Mouse (Mus musculus) limb, embryonic 13.5 days (tissue): Measurements from ENCODE around the gene Cdr1. TPM values are rescaled to one million over a fixed set of nuclear protein-coding genes. Genes with fewer than 3 reads are reported as not detected.

Experiments
- ATAC-seq: fragments of 200-750 bp; cut with Nextera tagmentation; 2 replicates; pipeline ENCODE4 v1.8.0; 2017; ENCODE audit warnings: low read depth, moderate number of reproducible peaks, moderate TSS enrichment; ENCODE audit not compliant: low FRiP score
- H3K27ac ChIP-seq: fragments of 300-500 bp; sonication (generic); 2 replicates; pipeline ENCODE4 v1.5.1; 2015; ENCODE audit warnings: inconsistent platforms, mild to moderate bottlenecking, moderate library complexity
- H3K27me3 ChIP-seq: fragments of 300-500 bp; sonication (generic); 2 replicates; pipeline ENCODE4 v1.6.1; 2015; ENCODE audit warnings: mild to moderate bottlenecking, inconsistent platforms
- H3K36me3 ChIP-seq: fragments of 300-500 bp; sonication (generic); 2 replicates; pipeline ENCODE4 v1.6.1; 2015; ENCODE audit warnings: inconsistent platforms, mild to moderate bottlenecking, moderate library complexity
- H3K4me1 ChIP-seq: fragments of 300-500 bp; sonication (generic); 2 replicates; pipeline ENCODE4 v1.6.1; 2015; ENCODE audit warnings: inconsistent platforms
- H3K4me2 ChIP-seq: fragments of 300-500 bp; sonication (generic); replicated peaks from 2 replicates; pipeline ENCODE4 v1.6.1; 2015; ENCODE audit warnings: inconsistent platforms, mild to moderate bottlenecking, moderate library complexity
- H3K4me3 ChIP-seq: fragments of 300-500 bp; sonication (generic); 2 replicates; pipeline ENCODE4 v1.5.1; 2015; ENCODE audit warnings: moderate library complexity, mild to moderate bottlenecking, inconsistent platforms
- H3K9ac ChIP-seq: fragments of 300-500 bp; sonication (generic); 2 replicates; pipeline ENCODE4 v1.6.1; 2015; ENCODE audit warnings: mild to moderate bottlenecking, inconsistent platforms
- H3K9me3 ChIP-seq: fragments of 300-500 bp; sonication (generic); 2 replicates; pipeline ENCODE4 v1.6.1; 2016; ENCODE audit warnings: inconsistent platforms
- WGBS: fragments of 180-500 bp; shearing (Covaris S2); methylation state at CpG from one replicate; pipeline ENCODE4 v1.1.7; 2015; 5-methylcytosine and 5-hydroxymethylcytosine counted together
- microRNA-seq: library from miRNA; unstranded; fragments of <30 nt; microRNA quantifications from one replicate; pipeline ENCODE4, GENCODE M21; 2016
- polyA plus RNA-seq: library from polyadenylated mRNA; unstranded; fragments of >200 nt; fragmentation: Nextera tagmentation; extraction: Ambion mirVana; gene quantifications from 2 replicates; pipeline ENCODE4 v1.2.1, GENCODE M21; 2015

Cdr1 gene
- polyA plus RNA-seq: not detected in 2 replicates

DNA sequence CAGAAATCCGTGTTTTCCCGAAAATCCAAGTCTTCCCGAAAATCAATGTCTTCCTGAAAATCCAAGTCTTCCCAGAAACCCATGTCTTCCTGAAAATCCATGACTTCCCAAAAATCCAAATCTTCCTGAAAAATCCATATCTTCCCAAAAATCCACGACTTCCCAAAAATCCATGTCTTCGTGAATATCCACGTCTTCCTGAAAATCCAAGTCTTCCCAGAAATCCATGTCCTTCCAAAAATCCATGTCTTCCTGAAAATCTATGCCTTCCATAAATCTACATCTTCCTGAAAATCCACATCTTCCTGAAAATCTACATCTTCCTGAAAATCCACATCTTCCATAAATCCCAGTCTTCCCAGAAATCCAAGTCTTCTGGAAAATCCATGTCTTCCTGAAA is at the start of gene Cdr1:
Gene Cdr1, minus strand, starts transcription at position 101 of the 400 bp plus-strand sequence.
- Histone ChIP-seq H3K9ac (no peak within 1 kb of the TSS), H3K9me3 (no peaks in the 10 kb centered on the region), H3K4me2 (no peak within 1 kb of the TSS), H3K4me3 (no peak within 1 kb of the TSS), H3K27me3 (no peaks in the 10 kb centered on the region), H3K4me1 (no peaks in the 10 kb centered on the region), H3K27ac (no peak within 1 kb of the TSS), H3K36me3 (no peaks in the 10 kb centered on the region)
- 94% methylated on average over 6 of the region's 6 CpGs for WGBS
- ATAC-seq: no peak

DNA sequence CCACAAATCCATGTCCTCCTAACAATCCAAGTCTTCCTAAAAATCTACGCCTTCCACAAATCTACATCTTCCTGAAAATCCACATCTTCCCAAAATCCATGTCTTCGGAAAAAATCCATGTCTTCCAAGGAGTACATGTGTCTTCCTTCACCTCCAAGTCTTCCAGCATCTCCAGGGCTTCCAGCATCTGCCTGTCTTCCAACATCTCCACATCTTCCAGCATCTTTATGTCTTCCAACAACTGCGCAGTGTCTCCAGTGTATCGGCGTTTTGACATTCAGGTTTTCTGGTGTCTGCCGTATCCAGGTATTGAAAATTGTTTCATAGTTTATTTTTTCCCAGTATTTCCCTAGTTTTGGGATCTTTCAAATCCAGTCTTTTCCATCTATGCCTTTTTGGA is 511 bp upstream of the Cdr1 start:
- H3K27me3 ChIP-seq: no peaks in the 10 kb centered on the region
- no peak overlapping the region for H3K4me3 ChIP-seq
- ATAC-seq: no peak
- no peaks in the 10 kb centered on the region for H3K36me3 ChIP-seq
- H3K9me3 ChIP-seq: no peaks in the 10 kb centered on the region
- 95% methylated on average over 6 of the region's 6 CpGs for WGBS
- H3K4me2 ChIP-seq: no peak overlapping the region
- H3K27ac ChIP-seq: no peak overlapping the region
- no peaks in the 10 kb centered on the region for H3K4me1 ChIP-seq
- no peak overlapping the region for H3K9ac ChIP-seq

DNA sequence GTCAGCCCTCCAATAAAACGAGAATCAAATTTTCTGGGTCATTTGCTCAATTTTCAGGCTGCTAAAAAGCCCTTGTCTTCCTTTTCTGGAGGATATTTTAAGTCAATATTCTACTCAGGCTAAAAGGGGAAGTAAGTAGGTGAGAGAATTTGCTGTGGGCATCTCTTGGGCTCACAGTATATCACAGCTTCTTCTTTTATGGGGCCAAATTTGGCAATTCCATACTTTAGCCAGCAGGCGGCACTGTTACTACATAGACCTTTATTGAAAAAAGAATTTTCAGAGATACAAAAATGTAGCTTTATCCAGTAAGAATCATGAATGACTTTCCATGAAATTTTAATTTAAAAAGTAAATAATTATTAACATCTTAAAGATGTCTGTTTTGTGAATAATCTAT is 18.8 kb downstream of the Cdr1 start:
- Histone ChIP-seq H3K36me3 (no peaks in the 10 kb centered on the region), H3K4me1 (no peaks in the 10 kb centered on the region), H3K4me3 (no peak overlapping the region), H3K9ac (no peak overlapping the region), H3K27ac (no peak overlapping the region), H3K27me3 (no peaks in the 10 kb centered on the region), H3K9me3 (no peaks in the 10 kb centered on the region), H3K4me2 (no peak overlapping the region)
- ATAC-seq: no peak
- WGBS: 38% methylated on average over 2 of the region's 2 CpGs

DNA sequence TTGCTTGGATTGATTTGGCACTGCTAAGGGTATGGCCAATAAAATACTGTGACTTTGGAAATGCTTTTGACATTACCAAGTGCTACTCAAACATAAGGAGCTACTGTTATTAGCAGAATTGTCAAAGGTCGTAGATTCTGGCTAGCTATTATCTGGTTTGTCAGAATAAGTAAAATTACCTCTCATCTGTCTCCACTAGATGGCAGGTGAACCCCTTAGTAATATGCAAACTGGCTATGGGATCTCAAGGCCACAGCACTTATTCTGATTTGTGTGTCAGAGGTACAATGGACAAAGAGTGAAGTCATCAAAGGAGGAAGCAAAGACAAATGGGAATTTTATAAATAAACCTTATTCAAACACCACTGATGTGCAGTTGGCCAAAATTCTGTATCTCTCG is 24.1 kb downstream of the Cdr1 start:
- H3K4me2 ChIP-seq: no peak overlapping the region
- H3K36me3 ChIP-seq: no peaks in the 10 kb centered on the region
- WGBS: 74% methylated on average over 2 of the region's 2 CpGs
- H3K4me1 ChIP-seq: no peaks in the 10 kb centered on the region
- H3K4me3 ChIP-seq: no peak overlapping the region
- no peak overlapping the region for H3K27ac ChIP-seq
- ATAC-seq: no peak
- no peaks in the 10 kb centered on the region for H3K9me3 ChIP-seq
- no peaks in the 10 kb centered on the region for H3K27me3 ChIP-seq
- no peak overlapping the region for H3K9ac ChIP-seq

DNA sequence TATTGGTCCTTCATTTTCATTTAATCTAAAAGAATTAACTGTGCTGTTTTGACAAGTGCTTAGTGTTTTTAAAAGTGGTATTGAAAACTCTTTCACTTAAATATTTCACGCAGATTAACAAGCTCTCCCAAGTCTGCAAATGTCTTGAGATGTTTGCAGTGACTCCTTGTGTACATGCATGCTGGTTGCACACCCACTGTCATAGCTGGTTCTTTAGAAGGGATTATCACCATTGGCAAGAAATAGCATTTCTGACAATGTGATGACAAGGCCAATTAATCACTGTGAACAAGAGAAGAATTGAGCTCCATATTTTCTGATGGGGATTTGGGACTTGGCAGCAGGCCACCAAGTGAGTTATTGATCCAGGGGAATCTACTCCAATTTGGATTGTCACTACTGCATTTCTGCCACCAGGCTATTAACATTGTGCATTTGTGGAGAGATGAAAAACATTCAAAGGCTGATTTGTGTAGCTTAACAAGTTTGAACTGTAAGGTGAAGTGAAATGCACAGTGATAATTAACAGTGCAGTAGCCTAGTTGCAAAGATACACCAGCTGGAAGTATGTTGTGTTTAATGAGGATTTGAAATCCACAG is 30.6 kb downstream of the Cdr1 start:
- H3K4me2 ChIP-seq: no peak overlapping the region
- 92% methylated on average over 1 of the region's 1 CpGs for WGBS
- no peaks in the 10 kb centered on the region for H3K4me1 ChIP-seq
- no peaks in the 10 kb centered on the region for H3K36me3 ChIP-seq
- H3K4me3 ChIP-seq: no peak overlapping the region
- no peaks in the 10 kb centered on the region for H3K27me3 ChIP-seq
- H3K27ac ChIP-seq: no peak overlapping the region
- ATAC-seq: no peak
- no peaks in the 10 kb centered on the region for H3K9me3 ChIP-seq
- no peak overlapping the region for H3K9ac ChIP-seq

DNA sequence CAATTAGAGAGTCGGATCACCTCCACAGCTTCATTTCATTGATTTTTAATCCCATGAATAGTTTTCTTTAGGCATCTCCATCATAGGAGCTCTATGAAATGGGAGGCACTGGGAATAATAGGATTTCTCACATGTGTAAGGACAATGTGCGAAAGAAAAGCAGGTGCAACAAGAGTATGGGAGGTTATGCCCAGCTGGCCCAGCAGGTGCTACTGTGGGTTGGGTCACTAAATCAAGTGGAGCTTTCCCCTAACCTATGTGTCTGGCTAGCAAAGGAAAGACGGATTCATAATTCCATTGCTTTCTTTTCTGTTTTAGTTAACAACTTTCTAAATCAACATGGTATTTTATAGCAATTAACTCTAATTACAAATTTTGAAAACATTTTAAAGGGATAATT is 31.1 kb downstream of the Cdr1 start:
- ATAC-seq: no peak
- Histone ChIP-seq H3K4me2 (no peak overlapping the region), H3K4me1 (no peaks in the 10 kb centered on the region), H3K9me3 (no peaks in the 10 kb centered on the region), H3K36me3 (no peaks in the 10 kb centered on the region), H3K27ac (no peak overlapping the region), H3K27me3 (no peaks in the 10 kb centered on the region), H3K9ac (no peak overlapping the region), H3K4me3 (no peak overlapping the region)
- 88% methylated on average over 3 of the region's 3 CpGs for WGBS

DNA sequence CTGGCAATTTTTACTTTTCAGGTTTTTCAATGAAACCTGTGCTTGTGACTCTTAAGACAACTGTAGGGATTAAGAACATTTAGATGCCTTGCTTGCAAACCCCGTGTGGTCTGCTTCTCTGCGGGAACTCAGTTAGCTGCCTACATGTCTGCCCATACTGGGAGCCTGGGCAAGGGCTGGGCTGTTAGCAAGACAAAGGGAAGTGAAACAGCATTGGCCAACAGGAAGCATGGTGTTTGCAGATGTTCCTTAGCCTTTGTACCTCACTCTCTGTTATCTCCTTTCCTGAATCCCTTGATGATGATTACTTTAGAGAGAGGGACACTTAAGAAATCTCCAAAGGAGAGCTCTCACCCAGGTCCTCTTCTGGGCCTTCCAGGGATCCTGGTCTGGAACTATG is 38.8 kb downstream of the Cdr1 start:
- 30% methylated on average over 2 of the region's 2 CpGs for WGBS
- H3K27me3 ChIP-seq: no peaks in the 10 kb centered on the region
- no peaks in the 10 kb centered on the region for H3K4me1 ChIP-seq
- H3K9me3 ChIP-seq: no peaks in the 10 kb centered on the region
- H3K9ac ChIP-seq: no peak overlapping the region
- H3K27ac ChIP-seq: no peak overlapping the region
- H3K4me3 ChIP-seq: no peak overlapping the region
- no peak for ATAC-seq
- no peaks in the 10 kb centered on the region for H3K36me3 ChIP-seq
- H3K4me2 ChIP-seq: no peak overlapping the region

DNA sequence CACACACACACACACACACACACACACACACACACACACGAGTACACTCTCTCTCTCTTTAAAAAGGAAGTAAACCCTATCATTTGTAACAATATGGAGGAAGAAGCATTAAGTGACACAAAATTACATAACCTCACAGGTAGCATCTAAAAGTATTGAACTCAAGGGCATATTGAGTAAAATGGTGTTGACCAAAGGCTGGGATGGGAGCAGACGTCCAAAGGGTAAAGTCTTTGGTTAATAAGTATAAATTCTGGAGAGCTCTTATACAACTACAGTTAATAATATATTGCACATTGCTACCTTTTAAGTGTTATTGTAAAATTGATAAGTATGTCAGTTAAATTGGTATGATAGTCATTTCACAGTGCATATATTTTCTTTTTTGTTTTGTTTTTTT is 39.9 kb downstream of the Cdr1 start:
- no peak overlapping the region for H3K4me3 ChIP-seq
- H3K27ac ChIP-seq: no peak overlapping the region
- no peak overlapping the region for H3K9ac ChIP-seq
- no peaks in the 10 kb centered on the region for H3K4me1 ChIP-seq
- no peaks in the 10 kb centered on the region for H3K27me3 ChIP-seq
- no peak overlapping the region for H3K4me2 ChIP-seq
- no peak for ATAC-seq
- no peaks in the 10 kb centered on the region for H3K36me3 ChIP-seq
- 72% methylated on average over 2 of the region's 2 CpGs for WGBS
- no peaks in the 10 kb centered on the region for H3K9me3 ChIP-seq

DNA sequence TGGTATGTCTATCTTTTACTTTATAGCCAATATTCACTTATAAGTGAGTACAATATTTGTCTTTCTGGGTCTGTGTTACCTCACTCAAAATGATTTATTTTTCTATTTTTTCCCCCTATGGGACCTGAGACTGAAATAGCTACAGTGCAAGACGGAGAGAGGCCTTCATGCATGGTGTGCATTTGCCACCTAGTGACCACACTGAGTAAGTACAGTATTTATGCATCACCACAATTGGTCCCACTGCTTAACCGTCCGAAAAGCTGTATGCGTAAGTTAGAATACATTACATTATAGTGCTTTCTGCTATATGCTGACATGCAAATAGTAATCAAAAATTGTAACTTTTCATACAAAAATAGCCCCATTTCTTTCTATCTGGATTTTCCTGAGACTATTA is 50.8 kb downstream of the Cdr1 start:
- no peak overlapping the region for H3K4me2 ChIP-seq
- no peak overlapping the region for H3K9ac ChIP-seq
- H3K4me1 ChIP-seq: no peaks in the 10 kb centered on the region
- no peaks in the 10 kb centered on the region for H3K36me3 ChIP-seq
- no peak overlapping the region for H3K4me3 ChIP-seq
- WGBS: 73% methylated on average over 4 of the region's 4 CpGs
- ATAC-seq: no peak
- no peak overlapping the region for H3K27ac ChIP-seq
- no peaks in the 10 kb centered on the region for H3K9me3 ChIP-seq
- H3K27me3 ChIP-seq: no peaks in the 10 kb centered on the region

Small RNAs within 50 kb of the gene (microRNA-seq; reads per million reads assigned to microRNA genes)
- gene Gm24396: not detected
